Mouse (Mus musculus) testis, postnatal 14 days (tissue): Measurements from ENCODE around the gene Elmo1.

ENCODE experiments used
- DNase-seq: peaks from one replicate; pipeline ENCODE4 v3.0.0; 2021; ENCODE audit warnings: low spot score

The Elmo1 gene

GRCm38 (mm10) chr13:20157059-20157458 lies 66.7 kb downstream of the Elmo1 start:
- DNase-seq = no peak

- peak; percentile 24 for DNase-seq
Measured at GRCm38 (mm10) chr13:20157529-20157928, 67.1 kb downstream of the Elmo1 start.

GRCm38 (mm10) chr13:20163339-20163954 lies 73.1 kb downstream of the Elmo1 start:
- DNase-seq = no peak

GRCm38 (mm10) chr13:20164837-20165236 lies 74.4 kb downstream of the Elmo1 start:
- DNase-seq = no peak

- no peak for DNase-seq
Measured at GRCm38 (mm10) chr13:20173987-20174654, 83.7 kb downstream of the Elmo1 start.

- DNase-seq = no peak
Measured at GRCm38 (mm10) chr13:20174655-20175280, 84.4 kb downstream of the Elmo1 start.

GRCm38 (mm10) chr13:20180738-20181137 lies 90.3 kb downstream of the Elmo1 start:
- DNase-seq = no peak

GRCm38 (mm10) chr13:20181321-20181720 lies 90.9 kb downstream of the Elmo1 start:
- DNase-seq = no peak

- DNase-seq = peak; percentile 14
Measured at GRCm38 (mm10) chr13:20182239-20182825, 91.9 kb downstream of the Elmo1 start.

- no peak for DNase-seq
Measured at GRCm38 (mm10) chr13:20183512-20184238, 93.3 kb downstream of the Elmo1 start.

- DNase-seq = no peak
Measured at GRCm38 (mm10) chr13:20184239-20185033, 94.0 kb downstream of the Elmo1 start.

GRCm38 (mm10) chr13:20185034-20185846 lies 94.8 kb downstream of the Elmo1 start:
- DNase-seq = no peak

- DNase-seq = no peak
Measured at GRCm38 (mm10) chr13:20185847-20186213, 95.4 kb downstream of the Elmo1 start.

- no peak for DNase-seq
Measured at GRCm38 (mm10) chr13:20187647-20188046, 97.3 kb downstream of the Elmo1 start.

- no peak for DNase-seq
Measured at GRCm38 (mm10) chr13:20192009-20192584, 101.7 kb downstream of the Elmo1 start.

- no peak for DNase-seq
Measured at GRCm38 (mm10) chr13:20200582-20200981, 110.2 kb downstream of the Elmo1 start.

GRCm38 (mm10) chr13:20202617-20203016 lies 112.2 kb downstream of the Elmo1 start:
- no peak for DNase-seq

GRCm38 (mm10) chr13:20204165-20204564 lies 113.8 kb downstream of the Elmo1 start:
- no peak for DNase-seq

- DNase-seq = no peak
Measured at GRCm38 (mm10) chr13:20205007-20205745, 114.8 kb downstream of the Elmo1 start.

- no peak for DNase-seq
Measured at GRCm38 (mm10) chr13:20205746-20206145, 115.3 kb downstream of the Elmo1 start.
